Mouse (Mus musculus): ENCODE measurements around the gene Oaz2. TPM values are rescaled to one million over a fixed set of nuclear protein-coding genes. Genes with fewer than 3 reads are reported as not detected.
A peak's percentile ranks its signal among the peaks of the same experiment; 100 is the strongest.

Oaz2 gene
- polyA plus RNA-seq, 1 experiment from 2014 or later, result 304 TPM

DNA sequence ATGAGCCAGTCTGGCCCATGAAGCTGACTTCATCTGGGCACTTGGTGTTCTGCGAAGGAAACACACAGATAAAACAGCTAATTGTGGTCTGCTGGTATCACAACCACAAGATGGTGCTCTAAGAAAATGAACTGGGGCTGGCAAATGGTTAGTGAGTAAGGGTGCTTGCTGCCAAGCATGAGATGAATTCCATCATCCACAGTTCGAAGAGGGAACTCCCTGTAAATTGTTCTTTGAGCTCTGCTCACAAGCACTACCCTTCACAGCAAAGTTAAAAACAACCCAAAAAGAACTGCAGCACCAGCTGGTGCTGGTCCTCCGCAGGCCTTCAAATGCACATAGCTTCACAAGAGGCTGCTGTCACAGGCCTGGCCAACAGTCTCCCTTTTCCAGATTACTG is 27.8 kb downstream of the Oaz2 start:
- Histone ChIP-seq H3K9ac (no peak overlapping the region), H3K9me3 (replicated peaks) (no peaks in the 10 kb centered on the region), H3K4me1 (0 out of 2 replicates have a peak, but pooled peaks cover 3% of the 10 kb centered on the region), H3K36me3 (peaks cover 80% of the 10 kb centered on the region), H3K27ac (replicated peaks) (no peak overlapping the region; the same call in 1 of the 2 replicates), H3K4me2 (replicated peaks) (no peak overlapping the region), H3K4me3 (replicated peaks) (no peak overlapping the region), H3K27me3 (no peaks in the 10 kb centered on the region)
- WGBS, result 53% methylated on average over 3 of the region's 3 CpGs
- ATAC-seq (ENCODE audit: insufficient number of reproducible peaks, low FRiP score, low TSS enrichment, low read depth), result no peak

DNA sequence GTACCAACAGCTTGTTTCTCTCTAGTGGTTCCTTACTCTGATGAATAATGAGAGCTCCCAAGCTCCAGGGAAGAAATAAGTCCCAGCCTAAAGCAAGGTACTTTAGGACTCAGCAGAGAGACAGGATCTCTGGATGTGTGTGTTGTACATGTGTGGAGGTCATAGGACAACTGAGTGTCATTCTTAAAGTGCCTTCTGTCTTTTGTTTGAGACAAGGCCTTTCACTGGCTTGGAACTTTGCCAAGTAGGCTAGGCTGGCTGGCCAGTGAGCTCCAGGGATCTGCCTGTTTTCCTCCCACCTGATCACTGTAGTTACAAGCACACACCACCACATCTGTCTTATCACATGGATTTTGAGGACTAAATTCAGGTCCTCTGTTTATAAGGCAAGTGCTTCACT is 28.5 kb downstream of the Oaz2 start:
- H3K9ac ChIP-seq, result no peak overlapping the region
- H3K36me3 ChIP-seq, result peaks cover 86% of the 10 kb centered on the region
- no peak for ATAC-seq (ENCODE audit: insufficient number of reproducible peaks, low FRiP score, low TSS enrichment, low read depth)
- H3K4me3 ChIP-seq (replicated peaks), result no peak overlapping the region
- H3K27me3 ChIP-seq, result no peaks in the 10 kb centered on the region
- H3K4me1 ChIP-seq, result 0 out of 2 replicates have a peak, but pooled peaks cover 3% of the 10 kb centered on the region
- H3K9me3 ChIP-seq (replicated peaks), result no peaks in the 10 kb centered on the region
- H3K27ac ChIP-seq (replicated peaks), result no peak overlapping the region; the same call in 1 of the 2 replicates
- H3K4me2 ChIP-seq (replicated peaks), result no peak overlapping the region

DNA sequence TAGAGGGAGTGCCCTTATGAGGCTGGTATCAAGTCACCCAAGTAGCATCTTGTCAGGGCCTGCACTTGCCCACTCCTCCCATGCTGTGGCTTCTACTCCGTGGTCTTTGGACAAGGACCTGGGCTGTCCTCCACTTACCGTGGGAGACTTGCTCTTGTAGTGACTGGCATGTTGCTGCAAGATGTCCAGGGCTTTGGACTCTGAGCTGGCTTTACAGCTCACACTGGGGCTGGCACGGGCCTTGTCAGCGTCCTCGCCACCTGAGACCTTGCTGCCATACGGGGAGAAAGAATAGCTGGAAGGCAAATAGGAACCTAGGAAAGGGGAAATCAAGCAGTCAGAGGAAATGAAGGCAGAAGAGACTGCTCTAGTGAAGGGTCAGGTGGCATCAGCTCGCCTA is 29.6 kb downstream of the Oaz2 start:
- Histone ChIP-seq H3K4me1 (0 out of 2 replicates have a peak, but pooled peaks cover 3% of the 10 kb centered on the region), H3K9ac (no peak overlapping the region), H3K4me3 (replicated peaks) (no peak overlapping the region), H3K27me3 (no peaks in the 10 kb centered on the region), H3K36me3 (peaks cover 87% of the 10 kb centered on the region), H3K4me2 (replicated peaks) (no peak overlapping the region), H3K9me3 (replicated peaks) (no peaks in the 10 kb centered on the region), H3K27ac (replicated peaks) (no peak overlapping the region)
- WGBS, result 68% methylated on average over 7 of the region's 7 CpGs
- ATAC-seq (ENCODE audit: insufficient number of reproducible peaks, low FRiP score, low TSS enrichment, low read depth), result no peak

DNA sequence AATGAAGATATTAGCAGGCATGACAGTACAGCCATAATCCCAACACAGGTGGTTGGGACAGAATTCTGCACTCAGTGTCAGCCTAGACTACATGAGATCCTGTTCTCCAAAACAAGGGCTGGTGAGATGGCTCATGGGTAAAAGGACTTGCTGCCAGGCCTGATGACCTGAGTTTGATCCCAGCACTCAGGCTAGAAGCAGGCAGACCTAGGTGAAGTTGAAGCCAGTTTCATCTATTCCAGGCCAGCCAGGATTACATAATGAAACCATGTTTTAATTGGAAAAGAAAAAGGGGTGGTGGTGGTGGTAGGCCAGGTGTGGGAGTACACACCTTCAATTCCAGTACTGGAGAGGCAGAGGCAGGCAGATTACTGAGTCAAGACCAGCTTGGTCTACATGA is 30.2 kb downstream of the Oaz2 start:
- no peak overlapping the region for H3K27ac ChIP-seq (replicated peaks)
- no peak overlapping the region for H3K9ac ChIP-seq
- H3K36me3 ChIP-seq, result peaks cover 83% of the 10 kb centered on the region
- no peaks in the 10 kb centered on the region for H3K4me1 ChIP-seq
- ATAC-seq (ENCODE audit: insufficient number of reproducible peaks, low FRiP score, low TSS enrichment, low read depth), result no peak
- H3K4me3 ChIP-seq (replicated peaks), result no peak overlapping the region
- H3K27me3 ChIP-seq, result no peaks in the 10 kb centered on the region
- H3K9me3 ChIP-seq (replicated peaks), result no peaks in the 10 kb centered on the region
- no peak overlapping the region for H3K4me2 ChIP-seq (replicated peaks)

DNA sequence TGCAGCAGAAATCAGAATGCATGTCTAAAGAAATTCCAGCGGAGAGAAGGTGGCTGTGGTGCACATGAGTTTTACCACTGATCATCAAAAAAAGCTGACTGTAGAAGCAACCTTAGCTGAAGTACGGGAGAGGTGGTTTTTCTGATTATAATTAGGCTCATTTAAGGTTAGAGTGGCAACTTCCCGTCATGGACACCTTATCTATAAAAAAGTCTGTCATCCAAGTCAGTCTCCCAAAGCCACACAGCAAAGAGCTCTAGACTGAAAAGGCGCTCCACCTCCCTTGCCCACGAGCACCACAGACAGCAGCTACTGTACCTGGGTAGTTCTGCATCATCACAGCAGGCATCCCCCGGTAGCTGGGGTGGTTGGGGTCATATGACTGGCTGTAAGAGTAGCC is 32.7 kb downstream of the Oaz2 start:
- no peak overlapping the region for H3K27ac ChIP-seq (replicated peaks)
- H3K4me1 ChIP-seq, result no peaks in the 10 kb centered on the region
- ATAC-seq (ENCODE audit: insufficient number of reproducible peaks, low FRiP score, low TSS enrichment, low read depth), result no peak
- no peaks in the 10 kb centered on the region for H3K9me3 ChIP-seq (replicated peaks)
- no peaks in the 10 kb centered on the region for H3K27me3 ChIP-seq
- H3K36me3 ChIP-seq, result peaks cover 75% of the 10 kb centered on the region
- no peak overlapping the region for H3K4me3 ChIP-seq (replicated peaks)
- H3K4me2 ChIP-seq (replicated peaks), result no peak overlapping the region
- no peak overlapping the region for H3K9ac ChIP-seq
- WGBS, result 81% methylated on average over 6 of the region's 6 CpGs

DNA sequence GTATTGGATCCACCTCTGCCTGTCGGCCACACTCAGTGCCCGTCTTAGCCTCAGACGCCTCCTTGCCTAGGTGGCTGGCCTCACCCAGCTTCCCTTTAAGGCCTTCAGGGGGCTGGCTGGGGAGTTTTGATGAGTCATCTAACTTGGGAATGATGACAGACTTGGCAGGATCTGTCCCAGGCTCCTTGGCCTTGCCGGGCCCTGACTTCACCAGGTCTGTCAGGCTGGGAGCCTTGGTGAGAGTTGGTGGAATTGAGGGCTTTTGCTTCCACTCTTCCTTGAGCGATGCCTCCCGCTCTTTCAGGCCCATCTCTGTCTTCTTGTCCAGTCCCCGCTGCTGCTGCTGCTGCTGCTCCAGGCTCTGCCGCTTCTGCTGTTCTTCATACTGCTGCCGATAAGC is 34.5 kb downstream of the Oaz2 start:
- peaks cover 60% of the 10 kb centered on the region for H3K36me3 ChIP-seq
- ATAC-seq (ENCODE audit: insufficient number of reproducible peaks, low FRiP score, low TSS enrichment, low read depth), result no peak
- H3K9me3 ChIP-seq (replicated peaks), result no peaks in the 10 kb centered on the region
- H3K9ac ChIP-seq, result no peak overlapping the region
- 87% methylated on average over 9 of the region's 9 CpGs for WGBS
- H3K27me3 ChIP-seq, result no peaks in the 10 kb centered on the region
- H3K4me1 ChIP-seq, result no peaks in the 10 kb centered on the region
- no peak overlapping the region for H3K27ac ChIP-seq (replicated peaks)
- H3K4me2 ChIP-seq (replicated peaks), result no peak overlapping the region
- no peak overlapping the region for H3K4me3 ChIP-seq (replicated peaks)

DNA sequence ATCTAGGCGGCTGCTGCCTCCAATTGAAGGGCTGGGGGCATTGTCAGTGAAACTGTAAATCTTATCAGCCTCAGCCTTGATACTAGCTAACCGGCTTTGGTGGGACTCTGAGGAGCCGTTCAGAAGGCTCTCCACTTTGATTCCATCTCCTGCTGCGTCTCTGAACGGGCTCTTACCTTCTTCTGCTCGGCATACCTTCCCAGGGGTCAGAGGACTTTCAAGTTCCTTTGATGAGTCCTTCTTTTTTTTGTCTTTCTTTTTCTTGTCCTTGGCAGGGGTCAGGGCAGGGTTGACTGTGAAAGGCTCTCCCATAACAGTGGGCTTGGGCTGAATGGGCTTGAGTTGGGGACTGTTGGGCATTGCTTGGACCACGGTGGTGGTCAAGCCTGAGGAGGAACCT is 35.4 kb downstream of the Oaz2 start:
- Histone ChIP-seq H3K4me1 (no peaks in the 10 kb centered on the region), H3K27ac (replicated peaks) (no peak overlapping the region), H3K4me3 (replicated peaks) (no peak overlapping the region), H3K36me3 (peaks cover 51% of the 10 kb centered on the region), H3K4me2 (replicated peaks) (no peak overlapping the region), H3K9ac (no peak overlapping the region), H3K9me3 (replicated peaks) (no peaks in the 10 kb centered on the region), H3K27me3 (no peaks in the 10 kb centered on the region)
- no peak for ATAC-seq (ENCODE audit: insufficient number of reproducible peaks, low FRiP score, low TSS enrichment, low read depth)
- 90% methylated on average over 7 of the region's 7 CpGs for WGBS

DNA sequence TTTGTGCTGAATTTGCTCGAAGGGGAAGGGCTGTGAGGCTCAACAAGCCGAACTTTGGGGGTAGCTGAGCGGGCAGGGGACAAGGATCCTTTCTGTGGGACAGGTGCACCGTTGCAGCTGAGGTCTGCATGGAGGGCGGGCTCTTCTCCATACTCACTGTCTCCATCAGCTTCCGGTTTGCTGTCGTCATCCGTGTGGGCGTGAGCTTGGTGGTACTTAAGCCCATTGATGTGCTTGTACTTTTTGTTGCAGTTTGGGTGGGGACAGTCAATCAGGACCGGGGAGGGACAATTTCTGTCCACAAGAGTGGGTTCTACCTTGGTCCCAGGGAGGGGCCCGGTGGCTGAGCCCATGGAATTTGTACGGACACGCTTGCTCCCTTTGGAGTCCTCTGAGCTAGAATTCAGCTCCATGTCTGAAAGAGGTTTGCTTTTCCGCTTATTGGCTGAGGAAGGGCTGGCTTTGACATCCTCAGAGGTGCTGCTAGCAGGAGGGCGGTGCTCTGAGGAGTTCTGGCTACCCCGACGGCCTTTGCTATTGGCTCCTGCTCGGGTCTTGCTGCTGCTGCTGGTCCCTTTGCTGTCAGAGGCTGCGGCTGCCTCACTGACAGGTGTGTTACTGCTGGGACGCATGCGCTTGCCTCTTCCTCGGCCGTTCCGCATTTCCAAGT is 36.3 kb downstream of the Oaz2 start:
- Histone ChIP-seq H3K36me3 (peaks cover 43% of the 10 kb centered on the region), H3K27ac (replicated peaks) (no peak overlapping the region), H3K9ac (no peak overlapping the region), H3K9me3 (replicated peaks) (no peaks in the 10 kb centered on the region), H3K4me3 (replicated peaks) (no peak overlapping the region), H3K27me3 (no peaks in the 10 kb centered on the region), H3K4me1 (no peaks in the 10 kb centered on the region), H3K4me2 (replicated peaks) (no peak overlapping the region)
- 89% methylated on average over 24 of the region's 24 CpGs for WGBS
- no peak for ATAC-seq (ENCODE audit: insufficient number of reproducible peaks, low FRiP score, low TSS enrichment, low read depth)

DNA sequence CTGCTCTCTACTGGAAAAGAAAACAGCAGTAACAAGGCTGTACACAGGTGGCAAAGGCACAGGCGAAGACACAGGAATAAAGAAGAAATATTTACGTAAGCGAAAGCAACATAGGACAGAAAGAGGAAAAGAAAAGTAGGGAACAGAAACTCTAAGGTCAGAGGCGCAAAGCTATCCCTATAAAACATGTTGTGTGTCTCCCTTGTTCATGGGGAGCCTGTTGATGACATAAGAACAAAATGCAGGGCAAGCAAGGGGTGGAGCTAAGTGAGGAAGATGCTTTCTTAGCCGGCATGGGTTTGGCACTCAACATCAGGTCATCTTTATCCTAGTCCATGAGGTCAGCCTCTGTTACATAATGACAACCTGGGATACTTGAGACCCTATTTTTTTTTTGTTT is 50.4 kb downstream of the Oaz2 start:
- no peak; the same call in 1 of the 2 replicates for ATAC-seq (ENCODE audit: insufficient number of reproducible peaks, low FRiP score, low TSS enrichment, low read depth)
- no peak overlapping the region for H3K4me2 ChIP-seq (replicated peaks)
- WGBS, result 93% methylated on average over 5 of the region's 5 CpGs
- H3K4me1 ChIP-seq, result peaks cover 12% of the 10 kb centered on the region
- no peak overlapping the region for H3K4me3 ChIP-seq (replicated peaks)
- H3K27me3 ChIP-seq, result no peaks in the 10 kb centered on the region
- no peaks in the 10 kb centered on the region for H3K9me3 ChIP-seq (replicated peaks)
- H3K27ac ChIP-seq (replicated peaks), result no peak overlapping the region
- no peaks in the 10 kb centered on the region for H3K36me3 ChIP-seq
- H3K9ac ChIP-seq, result no peak overlapping the region

DNA sequence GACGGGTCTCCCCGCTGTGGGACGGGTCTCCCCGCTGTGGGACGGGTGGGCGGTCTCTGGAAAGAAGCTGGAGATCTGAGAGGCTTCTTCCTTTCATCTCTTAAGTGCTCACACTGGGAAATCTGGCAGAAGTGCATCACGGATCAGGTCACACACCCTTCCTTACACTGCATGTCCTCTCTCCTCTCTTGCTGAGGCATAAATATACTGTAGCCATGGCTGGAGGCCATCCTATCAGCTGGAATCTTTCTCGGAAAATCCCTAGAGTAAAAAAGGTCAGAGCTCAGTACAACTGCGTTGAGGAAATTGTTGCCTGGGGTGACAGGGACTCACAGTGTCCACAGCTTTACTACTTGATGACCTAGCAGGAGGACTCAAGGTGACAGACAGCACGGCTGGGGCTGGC is 53.4 kb downstream of the Oaz2 start:
- Histone ChIP-seq H3K27me3 (no peaks in the 10 kb centered on the region), H3K4me1 (peaks cover 27% of the 10 kb centered on the region), H3K9ac (no peak overlapping the region), H3K36me3 (no peaks in the 10 kb centered on the region), H3K9me3 (replicated peaks) (no peaks in the 10 kb centered on the region), H3K4me2 (replicated peaks) (no peak overlapping the region), H3K4me3 (replicated peaks) (no peak overlapping the region), H3K27ac (replicated peaks) (no peak overlapping the region)
- ATAC-seq (ENCODE audit: insufficient number of reproducible peaks, low FRiP score, low TSS enrichment, low read depth), result no peak
- WGBS, result 62% methylated on average over 10 of the region's 10 CpGs

DNA sequence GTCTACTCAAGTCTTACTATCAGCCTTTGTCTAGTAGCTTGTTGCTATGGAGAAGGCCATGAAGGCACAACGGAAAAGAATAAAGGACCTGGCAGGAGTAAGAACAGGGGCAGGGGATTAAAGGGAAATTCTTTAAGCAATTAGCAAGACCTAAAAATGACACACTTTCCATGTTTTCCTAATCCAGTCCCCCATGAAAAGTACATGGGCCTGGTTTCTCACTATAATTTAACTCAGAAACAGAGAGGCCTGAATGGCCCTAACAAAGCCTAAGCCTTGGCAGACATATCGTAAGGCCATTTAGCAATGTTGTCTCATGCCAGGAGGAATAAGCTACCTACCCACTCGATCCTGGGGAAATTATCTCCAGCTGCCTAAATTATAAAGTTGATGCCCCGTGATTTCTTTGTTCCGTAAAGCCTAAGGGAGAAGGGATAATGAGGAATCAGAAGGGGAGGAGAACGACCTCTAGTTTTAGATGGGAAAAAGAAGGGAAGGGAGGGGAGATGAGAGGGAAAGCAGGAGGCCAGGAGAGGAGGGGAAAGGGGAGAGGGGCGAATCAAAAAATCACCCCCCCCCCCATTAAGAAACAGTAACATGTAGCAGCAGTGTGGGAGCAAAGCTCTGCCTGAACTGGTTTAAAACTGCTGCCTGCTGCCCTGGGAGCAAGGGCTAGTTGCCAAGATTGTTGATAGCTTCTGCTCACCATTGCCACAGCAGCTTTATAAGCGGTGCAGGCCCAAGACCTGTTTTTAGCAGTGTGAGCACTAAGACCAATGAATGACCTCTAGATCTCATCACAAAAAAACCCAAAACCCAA is 56.9 kb downstream of the Oaz2 start:
- H3K27ac ChIP-seq (replicated peaks), result peak overlapping the region; percentile 71
- 28% methylated on average over 8 of the region's 8 CpGs for WGBS

DNA sequence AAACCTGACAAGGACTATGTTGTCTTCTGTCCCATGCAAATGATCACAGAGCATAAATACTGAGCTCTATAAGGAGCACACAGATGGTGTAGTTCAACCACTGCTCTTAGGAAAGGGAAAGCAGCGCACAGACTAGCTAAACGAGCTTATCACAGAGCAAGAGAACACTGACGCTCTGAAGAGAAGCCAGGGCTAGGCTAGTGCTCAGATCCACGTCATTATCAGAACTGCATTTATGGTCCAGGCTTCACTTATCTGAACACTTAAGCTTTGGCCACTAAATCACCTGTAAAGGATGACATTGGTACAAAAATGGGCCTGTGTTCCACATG is 57.5 kb downstream of the Oaz2 start:
- no peak for ATAC-seq (ENCODE audit: insufficient number of reproducible peaks, low FRiP score, low TSS enrichment, low read depth)
- peak overlapping the region; percentile 71 for H3K27ac ChIP-seq (replicated peaks)
- H3K4me3 ChIP-seq (replicated peaks), result no peak overlapping the region
- no peak overlapping the region for H3K9ac ChIP-seq
- H3K27me3 ChIP-seq, result no peaks in the 10 kb centered on the region
- peaks cover 27% of the 10 kb centered on the region for H3K4me1 ChIP-seq
- no peaks in the 10 kb centered on the region for H3K36me3 ChIP-seq
- H3K4me2 ChIP-seq (replicated peaks), result no peak overlapping the region
- 51% methylated on average over 4 of the region's 4 CpGs for WGBS
- no peaks in the 10 kb centered on the region for H3K9me3 ChIP-seq (replicated peaks)

More for the DNA sequence above, 56.9 kb downstream of the Oaz2 start:
- Histone ChIP-seq H3K36me3 (no peaks in the 10 kb centered on the region), H3K4me3 (replicated peaks) (no peak overlapping the region), H3K27me3 (no peaks in the 10 kb centered on the region), H3K9ac (no peak overlapping the region), H3K4me2 (replicated peaks) (no peak overlapping the region), H3K4me1 (peaks cover 27% of the 10 kb centered on the region), H3K9me3 (replicated peaks) (no peaks in the 10 kb centered on the region)
- no peak for ATAC-seq (ENCODE audit: insufficient number of reproducible peaks, low FRiP score, low TSS enrichment, low read depth)

Data from embryonic facial prominence, embryonic 15.5 days (tissue).